Mouse (Mus musculus) stomach, postnatal 0 days (tissue): ENCODE measurements around the gene Sox18.
A peak's percentile ranks its signal among the peaks of the same experiment; 100 is the strongest.

Experiments used
- CTCF ChIP-seq: IDR thresholded peaks from 2 replicates; pipeline ENCODE4 v1.5.1; 2016; ENCODE audit warnings: antibody characterized with exemption, low read depth, mild to moderate bottlenecking, moderate library complexity
- EP300 ChIP-seq: optimal IDR thresholded peaks from 2 replicates; pipeline ENCODE3; 2016; ENCODE audit warnings: antibody characterized with exemption

DNA sequence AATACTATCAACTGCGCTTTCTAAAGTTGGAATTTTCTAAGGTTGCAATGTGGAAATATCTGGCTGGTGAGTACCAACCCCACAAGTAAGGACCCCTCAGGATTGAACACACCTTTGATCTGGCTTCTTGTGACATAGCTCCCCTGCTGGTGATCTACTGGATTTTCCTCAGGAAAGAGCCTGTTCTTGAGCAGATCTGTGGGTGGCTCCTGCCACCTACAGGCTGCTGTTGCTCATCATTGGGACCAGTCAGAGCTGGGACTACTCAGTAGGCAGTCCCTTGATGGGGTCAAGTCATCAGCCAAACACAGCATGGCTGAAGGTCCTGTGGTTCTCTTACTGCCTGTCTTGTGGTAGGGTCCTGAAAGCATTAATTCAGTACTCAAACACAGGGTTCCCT, 7.3 kb upstream of the Sox18 start:
- peak; percentile 100 for TF ChIP-seq CTCF
- TF ChIP-seq EP300 = no peak
